Mouse (Mus musculus): ENCODE data around the gene Romo1. TPM values are rescaled to one million over a fixed set of nuclear protein-coding genes. Genes with fewer than 3 reads are reported as not detected.

The Romo1 gene
- 105 and 200 TPM in 2 replicates for polyA plus RNA-seq (2012; ENCODE audit: low replicate concordance)

DNA sequence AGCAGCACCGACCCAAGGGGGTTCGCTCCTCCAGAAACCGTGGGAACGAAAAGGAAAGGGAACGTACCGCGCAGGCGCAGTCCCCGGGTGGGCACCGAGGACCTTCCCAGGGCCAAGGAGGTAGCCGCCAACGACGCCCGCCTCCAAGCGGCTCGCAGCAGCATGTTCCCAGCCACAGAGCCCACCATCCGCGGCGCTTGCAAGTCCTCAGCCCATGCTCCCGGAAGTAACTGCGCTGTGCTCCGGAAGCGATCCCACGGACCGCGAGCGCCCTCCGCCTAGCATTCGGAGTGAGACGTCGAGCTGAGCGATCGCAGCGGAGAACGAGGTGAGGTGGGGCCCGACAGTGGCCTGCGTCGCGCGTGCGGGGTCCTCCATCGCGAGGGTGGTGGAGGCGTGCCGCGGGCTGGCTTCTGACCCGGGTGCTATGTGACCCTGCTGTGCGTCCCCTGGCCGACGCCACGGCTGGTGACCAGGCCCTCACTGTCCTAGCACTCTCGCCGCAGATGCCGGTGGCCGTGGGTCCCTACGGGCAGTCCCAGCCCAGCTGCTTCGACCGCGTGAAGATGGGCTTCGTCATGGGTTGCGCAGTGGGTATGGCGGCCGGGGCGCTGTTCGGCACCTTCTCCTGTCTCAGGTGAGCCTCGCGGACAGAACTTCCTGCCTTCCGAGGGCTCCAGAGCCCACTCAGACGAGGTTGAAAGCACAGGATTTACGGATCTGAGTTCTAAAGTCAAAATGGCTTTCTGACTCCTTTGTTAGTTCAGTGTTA lies at the start of gene Romo1, which contains the start of gene Nfs1:
Gene Romo1, plus strand, starts transcription at position 87 of the 772 bp plus-strand sequence.
Gene Nfs1, minus strand, starts transcription at position 234 of the 772 bp plus-strand sequence.

DNA sequence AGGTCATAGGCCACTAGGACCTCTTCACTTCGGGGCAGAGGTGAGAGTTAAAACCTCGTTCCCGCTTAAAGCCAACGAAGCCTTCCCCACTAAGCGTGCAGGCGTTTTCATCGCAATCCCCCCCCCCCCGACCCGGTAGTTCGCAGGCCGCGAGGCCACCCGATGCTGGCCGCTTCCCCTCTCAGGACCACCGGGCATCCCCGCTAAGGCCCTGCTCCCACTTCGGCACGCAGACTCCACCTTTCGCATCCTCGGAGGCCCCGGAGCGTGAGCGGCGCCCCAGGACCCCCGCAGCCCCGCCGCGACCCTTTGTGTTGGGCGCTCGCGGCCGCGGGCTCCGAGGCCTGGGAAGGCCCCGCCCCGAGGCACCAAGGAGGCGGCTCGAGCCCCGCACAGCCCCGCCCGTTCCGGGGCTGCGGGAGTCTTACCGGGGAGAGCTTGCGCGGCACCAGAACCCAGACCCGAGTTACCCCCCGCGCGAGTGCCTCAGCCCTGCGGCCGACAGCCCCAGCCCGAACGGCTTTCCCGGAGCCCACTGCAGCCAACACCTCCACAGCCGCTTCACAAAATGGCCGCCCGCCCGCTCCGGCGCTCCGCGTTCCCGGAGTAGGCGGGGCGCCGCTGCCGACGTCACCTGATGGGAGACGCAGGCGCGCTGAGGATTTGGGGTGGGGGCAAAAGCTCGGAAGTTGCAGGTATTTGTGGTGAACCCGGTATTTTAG lies 32.3 kb upstream of the Romo1 start, which contains the start of the genes Cpne1 and Rbm12:
Gene Cpne1, minus strand, starts transcription at position 608 of the 722 bp plus-strand sequence.
Gene Rbm12, minus strand, starts transcription at position 621 of the 722 bp plus-strand sequence.

DNA sequence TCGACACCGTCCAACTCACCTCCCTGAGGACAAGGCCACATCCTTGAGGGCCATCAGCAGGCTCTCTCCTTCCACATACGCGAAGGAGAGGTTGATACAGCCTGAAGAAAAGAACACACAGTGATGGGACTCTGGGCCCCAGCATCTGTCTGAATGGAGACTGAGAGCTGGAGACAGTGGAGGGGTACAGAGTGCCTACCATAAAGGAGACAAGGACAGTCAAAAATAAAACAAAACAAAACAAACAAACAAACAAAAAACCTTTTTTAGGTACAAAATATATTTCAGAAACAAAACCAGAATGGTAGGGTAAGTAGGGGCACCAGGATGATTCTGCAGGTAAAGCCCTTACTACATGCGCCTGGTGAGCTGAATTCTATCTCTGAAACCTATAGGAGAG lies 16.8 kb upstream of the Romo1 start, which contains the start of gene Gm28036:
Gene Gm28036, minus strand, starts transcription at position 101 of the 400 bp plus-strand sequence.

DNA sequence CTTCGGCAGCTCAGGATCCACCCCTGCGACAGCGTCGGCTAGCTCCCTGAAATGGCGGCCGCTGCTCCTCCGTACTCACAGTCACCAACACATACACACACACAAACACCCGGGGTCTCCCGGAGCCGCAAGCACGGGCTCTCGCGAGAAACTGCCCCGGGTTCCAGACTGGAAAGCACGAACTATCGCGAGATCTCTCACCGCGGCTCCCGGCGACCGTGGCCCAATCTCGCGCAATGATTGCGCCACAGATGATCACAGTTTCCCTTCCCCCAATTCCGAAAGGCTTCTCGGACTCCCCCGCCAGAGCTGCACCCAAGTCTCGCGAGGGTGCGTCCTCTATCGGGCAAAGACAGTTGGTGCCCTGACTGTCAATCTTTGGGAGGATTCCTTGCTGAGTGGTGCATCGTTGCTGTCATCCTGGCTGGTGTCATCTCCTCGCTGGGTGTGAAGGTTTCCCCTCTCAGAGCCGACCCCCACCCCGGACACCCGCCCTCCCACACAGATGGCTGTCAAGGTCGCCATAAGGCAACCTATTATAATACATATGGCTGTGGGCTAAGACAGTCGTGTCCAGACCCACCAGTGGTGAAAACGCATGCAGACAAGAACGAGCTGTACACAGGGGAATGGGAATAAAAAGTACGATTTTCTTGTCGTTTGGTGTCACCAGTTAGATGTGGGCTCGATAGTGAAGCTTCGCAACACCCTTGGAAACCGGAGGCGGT lies 36.4 kb downstream of the Romo1 start, which contains the start of gene Rbm39:
Gene Rbm39, minus strand, starts transcription at position 145 of the 728 bp plus-strand sequence.

Other genes with a start within 250 kb of the Romo1 start
- 1.9 and 2.0 TPM in 2 replicates for gene Uqcc1, start 213.7 kb upstream of the Romo1 start, polyA plus RNA-seq (2012; ENCODE audit: low replicate concordance)
- gene Gm15557, start 203.3 kb upstream of the Romo1 start, polyA plus RNA-seq (2012; ENCODE audit: low replicate concordance) = 0.25 TPM in 1 of 2 replicates, not detected in the other
- 0.31 and 0.70 TPM in 2 replicates for gene Gdf5, start 198.7 kb upstream of the Romo1 start, polyA plus RNA-seq (2012; ENCODE audit: low replicate concordance)
- gene Cep250, start 187.6 kb upstream of the Romo1 start, polyA plus RNA-seq (2012; ENCODE audit: low replicate concordance) = 13.3 and 14.7 TPM in 2 replicates
- 0.34 and 0.60 TPM in 2 replicates for gene 6430550D23Rik, start 136.1 kb upstream of the Romo1 start, polyA plus RNA-seq (2012; ENCODE audit: low replicate concordance)
- 23.3 and 34.1 TPM in 2 replicates for gene Ergic3, start 136.0 kb upstream of the Romo1 start, polyA plus RNA-seq (2012; ENCODE audit: low replicate concordance)
- gene Fer1l4, start 91.1 kb upstream of the Romo1 start, polyA plus RNA-seq (2012; ENCODE audit: low replicate concordance) = 0.24 and 0.41 TPM in 2 replicates
- gene Spag4, start 78.9 kb upstream of the Romo1 start, polyA plus RNA-seq (2012; ENCODE audit: low replicate concordance) = 3.1 and 3.3 TPM in 2 replicates
- 16.5 and 29.2 TPM in 2 replicates for gene Cpne1, start 32.1 kb upstream of the Romo1 start, polyA plus RNA-seq (2012; ENCODE audit: low replicate concordance)
- gene Rbm12, start 32.1 kb upstream of the Romo1 start, polyA plus RNA-seq (2012; ENCODE audit: low replicate concordance) = 6.2 and 8.1 TPM in 2 replicates
- gene Gm28036, start 16.9 kb upstream of the Romo1 start, polyA plus RNA-seq (2012; ENCODE audit: low replicate concordance) = 0.68 TPM in 1 of 2 replicates, not detected in the other
- 36.7 and 38.3 TPM in 2 replicates for gene Nfs1, start 147 bp downstream of the Romo1 start, polyA plus RNA-seq (2012; ENCODE audit: low replicate concordance)
- 221 and 282 TPM in 2 replicates for gene Rbm39, start 36.2 kb downstream of the Romo1 start, polyA plus RNA-seq (2012; ENCODE audit: low replicate concordance)
- 23.0 and 27.4 TPM in 2 replicates for gene Phf20, start 52.4 kb downstream of the Romo1 start, polyA plus RNA-seq (2012; ENCODE audit: low replicate concordance)
- gene Cnbd2, start 168.3 kb downstream of the Romo1 start, polyA plus RNA-seq (2012; ENCODE audit: low replicate concordance) = 0.19 TPM in 1 of 2 replicates, not detected in the other
- gene Scand1, start 168.7 kb downstream of the Romo1 start, polyA plus RNA-seq (2012; ENCODE audit: low replicate concordance) = 633 and 1,863 TPM in 2 replicates